Mouse (Mus musculus): Measurements from ENCODE around the gene Hist2h2ac. TPM values are rescaled to one million over a fixed set of nuclear protein-coding genes. Genes with fewer than 3 reads are reported as not detected.
A peak's percentile ranks its signal among the peaks of the same experiment; 100 is the strongest.
"Not testable (repeated sequence)": the region's sequence is repeated elsewhere in the genome, so short reads cannot be mapped to it uniquely, and the experiment has no call there.

Hist2h2ac gene
- polyA plus RNA-seq, 1 experiment from 2014 or later, result 13.7 TPM

DNA sequence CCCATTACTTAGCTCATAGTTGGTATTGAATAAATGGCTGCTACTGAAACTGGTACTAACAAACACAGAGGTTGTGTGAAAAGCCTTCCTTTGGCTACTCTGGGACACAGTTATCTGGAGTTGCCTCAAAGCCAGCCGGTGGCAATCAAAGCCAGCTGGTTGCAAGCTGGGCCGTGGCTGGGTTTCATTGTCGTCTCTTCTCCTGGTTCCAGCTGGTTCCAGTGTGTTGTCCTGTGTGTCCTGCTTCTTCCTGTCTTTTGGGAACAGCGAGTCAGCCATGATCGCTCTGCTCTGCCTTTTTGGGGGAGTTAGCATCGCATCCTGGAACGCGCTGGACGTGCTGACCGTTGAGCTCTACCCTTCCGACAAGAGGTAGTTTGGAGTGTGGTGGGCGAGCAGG is 27.7 kb downstream of the Hist2h2ac start:
- H3K36me3 ChIP-seq, result no peaks in the 10 kb centered on the region
- 55% methylated on average over 12 of the region's 12 CpGs for WGBS
- no peak overlapping the region for H3K4me2 ChIP-seq
- ATAC-seq (ENCODE audit: borderline replicate concordance, extremely low read depth, low FRiP score, low TSS enrichment), result no peak
- no peak overlapping the region for H3K4me3 ChIP-seq
- no peak overlapping the region for H3K27ac ChIP-seq
- H3K4me1 ChIP-seq, result peaks cover 10% of the 10 kb centered on the region
- no peak overlapping the region for H3K9ac ChIP-seq
- no peaks in the 10 kb centered on the region for H3K27me3 ChIP-seq
- no peaks in the 10 kb centered on the region for H3K9me3 ChIP-seq

- Histone ChIP-seq H3K27me3 (no peaks in the 10 kb centered on the region), H3K27ac (no peak overlapping the region), H3K4me2 (peak overlapping the region; percentile 81), H3K9me3 (no peaks in the 10 kb centered on the region), H3K9ac (no peak overlapping the region), H3K4me3 (no peak overlapping the region), H3K36me3 (peaks cover 11% of the 10 kb centered on the region), H3K4me1 (peaks cover 17% of the 10 kb centered on the region)
- no peak for ATAC-seq (ENCODE audit: borderline replicate concordance, extremely low read depth, low FRiP score, low TSS enrichment)
- 10% methylated on average over 4 of the region's 4 CpGs for WGBS
These were observed 38.3 kb downstream of the Hist2h2ac start for GRCm38 (mm10) chr3:96182382-96182776.

GRCm38 (mm10) chr3:96181510-96182381 is 38.9 kb downstream of the Hist2h2ac start:
- WGBS, result 28% methylated on average over 12 of the region's 12 CpGs
- H3K9ac ChIP-seq, result no peak overlapping the region
- H3K36me3 ChIP-seq, result peaks cover 14% of the 10 kb centered on the region
- ATAC-seq (ENCODE audit: borderline replicate concordance, extremely low read depth, low FRiP score, low TSS enrichment), result peak; percentile 36; the same call in 1 of the 2 replicates
- H3K27ac ChIP-seq, result no peak overlapping the region
- peaks cover 17% of the 10 kb centered on the region for H3K4me1 ChIP-seq
- H3K4me3 ChIP-seq, result peak overlapping the region; percentile 52
- H3K9me3 ChIP-seq, result no peaks in the 10 kb centered on the region
- H3K4me2 ChIP-seq, result peak overlapping the region; percentile 81
- no peaks in the 10 kb centered on the region for H3K27me3 ChIP-seq

GRCm38 (mm10) chr3:96180727-96181477 is 39.8 kb downstream of the Hist2h2ac start, which contains the start of gene Sv2a:
Gene Sv2a (plus strand): TSS chr3:96181151.
- WGBS, result 1% methylated on average over 19 of the region's 23 CpGs
- H3K4me2 ChIP-seq, result peak within 1 kb of the TSS; percentile 81
- peaks cover 17% of the 10 kb centered on the region for H3K4me1 ChIP-seq
- ATAC-seq (ENCODE audit: borderline replicate concordance, extremely low read depth, low FRiP score, low TSS enrichment), result peak; percentile 56
- H3K36me3 ChIP-seq, result peaks cover 22% of the 10 kb centered on the region
- no peaks in the 10 kb centered on the region for H3K27me3 ChIP-seq
- no peaks in the 10 kb centered on the region for H3K9me3 ChIP-seq
- H3K9ac ChIP-seq, result peak within 1 kb of the TSS; percentile 58
- peak within 1 kb of the TSS; percentile 52 for H3K4me3 ChIP-seq
- no peak within 1 kb of the TSS for H3K27ac ChIP-seq

- peaks cover 31% of the 10 kb centered on the region for H3K36me3 ChIP-seq
- H3K27me3 ChIP-seq, result no peaks in the 10 kb centered on the region
- H3K4me1 ChIP-seq, result peaks cover 25% of the 10 kb centered on the region
- no peak overlapping the region for H3K27ac ChIP-seq
- WGBS, result 50% methylated on average over 4 of the region's 4 CpGs
- no peaks in the 10 kb centered on the region for H3K9me3 ChIP-seq
- no peak overlapping the region for H3K9ac ChIP-seq
- H3K4me3 ChIP-seq, result no peak overlapping the region
- no peak for ATAC-seq (ENCODE audit: borderline replicate concordance, extremely low read depth, low FRiP score, low TSS enrichment)
- H3K4me2 ChIP-seq, result no peak overlapping the region
These were observed 41.1 kb downstream of the Hist2h2ac start for GRCm38 (mm10) chr3:96179531-96179930.

- no peaks in the 10 kb centered on the region for H3K9me3 ChIP-seq
- no peak overlapping the region for H3K9ac ChIP-seq
- no peak overlapping the region for H3K4me3 ChIP-seq
- no peak overlapping the region for H3K27ac ChIP-seq
- WGBS, result 84% methylated on average over 2 of the region's 2 CpGs
- no peak overlapping the region for H3K4me2 ChIP-seq
- peaks cover 31% of the 10 kb centered on the region for H3K4me1 ChIP-seq
- no peaks in the 10 kb centered on the region for H3K27me3 ChIP-seq
- no peak for ATAC-seq (ENCODE audit: borderline replicate concordance, extremely low read depth, low FRiP score, low TSS enrichment)
- H3K36me3 ChIP-seq, result peaks cover 38% of the 10 kb centered on the region
These were observed 41.8 kb downstream of the Hist2h2ac start for GRCm38 (mm10) chr3:96178902-96179301.

GRCm38 (mm10) chr3:96178427-96178826 is 42.3 kb downstream of the Hist2h2ac start:
- 91% methylated on average over 4 of the region's 4 CpGs for WGBS
- H3K9me3 ChIP-seq, result no peaks in the 10 kb centered on the region
- no peak overlapping the region for H3K4me3 ChIP-seq
- no peak for ATAC-seq (ENCODE audit: borderline replicate concordance, extremely low read depth, low FRiP score, low TSS enrichment)
- H3K9ac ChIP-seq, result no peak overlapping the region
- no peak overlapping the region for H3K27ac ChIP-seq
- H3K27me3 ChIP-seq, result no peaks in the 10 kb centered on the region
- peaks cover 35% of the 10 kb centered on the region for H3K4me1 ChIP-seq
- H3K4me2 ChIP-seq, result no peak overlapping the region
- H3K36me3 ChIP-seq, result peaks cover 38% of the 10 kb centered on the region

GRCm38 (mm10) chr3:96175251-96175650 is 45.4 kb downstream of the Hist2h2ac start:
- 94% methylated on average over 6 of the region's 6 CpGs for WGBS
- peaks cover 38% of the 10 kb centered on the region for H3K36me3 ChIP-seq
- ATAC-seq (ENCODE audit: borderline replicate concordance, extremely low read depth, low FRiP score, low TSS enrichment), result no peak
- H3K27ac ChIP-seq, result no peak overlapping the region
- no peak overlapping the region for H3K4me2 ChIP-seq
- H3K4me3 ChIP-seq, result no peak overlapping the region
- no peaks in the 10 kb centered on the region for H3K27me3 ChIP-seq
- no peaks in the 10 kb centered on the region for H3K9me3 ChIP-seq
- H3K4me1 ChIP-seq, result peaks cover 36% of the 10 kb centered on the region
- no peak overlapping the region for H3K9ac ChIP-seq

GRCm38 (mm10) chr3:96174042-96174441 is 46.6 kb downstream of the Hist2h2ac start:
- Histone ChIP-seq H3K36me3 (peaks cover 38% of the 10 kb centered on the region), H3K4me2 (peak overlapping the region; percentile 85), H3K4me1 (peaks cover 37% of the 10 kb centered on the region)
- 77% methylated on average over 4 of the region's 4 CpGs for WGBS
- H3K27ac ChIP-seq; H3K27me3 ChIP-seq; ATAC-seq (ENCODE audit: borderline replicate concordance, extremely low read depth, low FRiP score, low TSS enrichment); H3K4me3 ChIP-seq; H3K9ac ChIP-seq; H3K9me3 ChIP-seq: not testable (repeated sequence)

GRCm38 (mm10) chr3:96173185-96173584 is 47.5 kb downstream of the Hist2h2ac start:
- H3K9me3 ChIP-seq, result no peaks in the 10 kb centered on the region
- H3K27me3 ChIP-seq, result no peaks in the 10 kb centered on the region
- peak overlapping the region; percentile 97 for H3K4me3 ChIP-seq
- H3K9ac ChIP-seq, result peak overlapping the region; percentile 85
- no peak for ATAC-seq (ENCODE audit: borderline replicate concordance, extremely low read depth, low FRiP score, low TSS enrichment)
- peak overlapping the region; percentile 85 for H3K4me2 ChIP-seq
- H3K27ac ChIP-seq, result no peak overlapping the region
- H3K4me1 ChIP-seq, result peaks cover 37% of the 10 kb centered on the region
- WGBS, result 30% methylated on average over 7 of the region's 7 CpGs
- peaks cover 34% of the 10 kb centered on the region for H3K36me3 ChIP-seq

- peaks cover 28% of the 10 kb centered on the region for H3K36me3 ChIP-seq
- no peaks in the 10 kb centered on the region for H3K9me3 ChIP-seq
- WGBS, result under 1% methylated on average over 51 of the region's 58 CpGs
- no peaks in the 10 kb centered on the region for H3K27me3 ChIP-seq
- H3K4me1 ChIP-seq, result peaks cover 37% of the 10 kb centered on the region
- peak within 1 kb of the TSS; percentile 85 for H3K4me2 ChIP-seq
- peak within 1 kb of the TSS; percentile 98 for H3K27ac ChIP-seq
- peak within 1 kb of the TSS; percentile 97 for H3K4me3 ChIP-seq
- H3K9ac ChIP-seq, result peak within 1 kb of the TSS; percentile 85
- peak; percentile 93 for ATAC-seq (ENCODE audit: borderline replicate concordance, extremely low read depth, low FRiP score, low TSS enrichment)
These were observed 48.2 kb downstream of the Hist2h2ac start, which contains the start of gene Sf3b4 for GRCm38 (mm10) chr3:96172197-96173178. Gene Sf3b4 (plus strand): TSS chr3:96172332.

All from lung, embryonic 15.5 days (tissue).